Mouse (Mus musculus) stomach, postnatal 0 days (tissue): ENCODE measurements at regions not wholly inside any gene's neighbourhood (a gene's known extent, or its start where the extent isn't known, plus 50 kb on each side); places are given as distances from the start of the nearest gene placed in this dataset.

Experiments used
- CTCF ChIP-seq: IDR thresholded peaks from 2 replicates; pipeline ENCODE4 v1.5.1; 2016; ENCODE audit warnings: antibody characterized with exemption, low read depth, mild to moderate bottlenecking, moderate library complexity
- EP300 ChIP-seq: optimal IDR thresholded peaks from 2 replicates; pipeline ENCODE3; 2016; ENCODE audit warnings: antibody characterized with exemption

DNA sequence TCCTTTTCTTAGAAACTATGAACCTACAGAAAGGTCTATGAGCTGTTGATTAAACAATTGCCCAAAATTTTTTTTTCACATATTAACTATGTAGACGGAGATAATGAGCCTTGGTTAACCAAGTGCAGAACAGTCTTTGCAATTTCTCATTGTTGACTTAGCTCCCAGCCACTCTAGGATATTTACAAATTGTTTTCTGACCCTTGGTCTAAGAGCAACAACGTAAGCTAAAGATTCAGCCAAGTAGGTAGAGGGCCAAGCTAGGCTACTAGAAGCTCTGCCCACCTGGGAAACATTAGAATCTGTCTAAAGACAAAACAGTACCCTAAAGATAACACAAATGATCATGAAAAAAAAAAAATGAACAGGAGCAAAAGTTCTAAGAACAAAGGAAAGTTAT lies 67.5 kb upstream of the Map9 start:
- no peak for TF ChIP-seq EP300
- no peak for TF ChIP-seq CTCF
